Mouse (Mus musculus) CH12.LX (cell line): ENCODE results near the gene Fgf11. TPM values are rescaled to one million over a fixed set of nuclear protein-coding genes. Genes with fewer than 3 reads are reported as not detected.
A peak's percentile ranks its signal among the peaks of the same experiment; 100 is the strongest.

Experiments
- DNase-seq: peaks from one replicate; pipeline ENCODE4 v3.0.0-alpha.2; 2013; ENCODE audit errors: extremely low read depth
- H3K27ac ChIP-seq: 2 replicates; pipeline ENCODE4 v1.5.1; 2012; ENCODE audit warnings: low read depth, mild to moderate bottlenecking, control low read depth, moderate library complexity; ENCODE audit not compliant: insufficient read depth
- H3K27me3 ChIP-seq: replicated peaks from 2 replicates; pipeline ENCODE3; 2012; ENCODE audit warnings: inconsistent platforms
- H3K36me3 ChIP-seq, 2 experiments: replicated peaks in 1 of 2; 2 replicates each; pipeline versions ENCODE3 to v1.6.1; 2012; ENCODE audit warnings: inconsistent platforms in 1 of 2, low read length in 1 of 2, mild to moderate bottlenecking in 1 of 2, mixed read lengths in 1 of 2, moderate library complexity in 1 of 2; ENCODE audit not compliant: control insufficient read depth in 1 of 2, insufficient read depth in 1 of 2
- H3K4me1 ChIP-seq, 2 experiments: 2 replicates each; pipeline ENCODE4 v1.6.1; 2012; ENCODE audit warnings: inconsistent platforms in 1 of 2, moderate library complexity in 1 of 2; ENCODE audit not compliant: insufficient read depth in 2 of 2, control insufficient read depth in 1 of 2
- H3K4me2 ChIP-seq: 2 replicates; pipeline ENCODE4 v1.6.1; 2012; ENCODE audit warnings: low read depth, mild to moderate bottlenecking, control low read depth; ENCODE audit not compliant: poor library complexity, insufficient read depth, severe bottlenecking
- H3K4me3 ChIP-seq, 3 experiments: fragments of 150-350 bp in 1 of 3; sonication (generic) in 1 of 3; replicated peaks in 1 of 3; 2 replicates each; pipeline versions ENCODE3 to v1.5.1; 2011 to 2012; ENCODE audit warnings: low read depth in 2 of 3, low read length in 2 of 3, mild to moderate bottlenecking in 2 of 3, moderate library complexity in 2 of 3, control low read depth in 1 of 3, improper control_type of control experiment in 1 of 3, inconsistent platforms in 1 of 3, mixed read lengths in 1 of 3; ENCODE audit not compliant: poor library complexity in 1 of 3
- H3K79me2 ChIP-seq: replicated peaks from 2 replicates; pipeline ENCODE4 v1.6.1; 2012; ENCODE audit warnings: mild to moderate bottlenecking, moderate library complexity; ENCODE audit not compliant: control insufficient read depth, poor library complexity, insufficient read depth, severe bottlenecking; ENCODE audit errors: extremely low read depth
- H3K9ac ChIP-seq: 2 replicates; pipeline ENCODE4 v1.6.1; 2012; ENCODE audit warnings: low read depth, mild to moderate bottlenecking, control low read depth, moderate library complexity; ENCODE audit not compliant: insufficient read depth
- H3K9me3 ChIP-seq: replicated peaks from 2 replicates; pipeline ENCODE3; 2012; ENCODE audit warnings: low read length, inconsistent platforms, mixed read lengths
- BHLHE40 ChIP-seq: IDR thresholded peaks from 2 replicates; pipeline ENCODE4 v1.6.1; 2011; ENCODE audit warnings: mild to moderate bottlenecking, low read depth, low read length, improper control_type of control experiment
- CHD1 ChIP-seq: IDR thresholded peaks from 2 replicates; pipeline ENCODE4 v1.6.1; 2012; ENCODE audit warnings: low read depth, low read length, improper control_type of control experiment, inconsistent platforms
- CTCF ChIP-seq, 2 experiments: IDR thresholded peaks in 1 of 2; conservative IDR thresholded peaks in 1 of 2; 2 replicates each; pipeline ENCODE4 v1.5.1; 2011 to 2012; ENCODE audit warnings: low read depth in 2 of 2, low read length in 2 of 2, improper control_type of control experiment in 1 of 2, inconsistent platforms in 1 of 2, mild to moderate bottlenecking in 1 of 2, moderate library complexity in 1 of 2
- E2F4 ChIP-seq: IDR thresholded peaks from 2 replicates; pipeline ENCODE4 v1.6.1; 2011; ENCODE audit warnings: low read depth, low read length, improper control_type of control experiment; ENCODE audit not compliant: insufficient replicate concordance
- ELF1 ChIP-seq: IDR thresholded peaks from 2 replicates; pipeline ENCODE4 v1.6.1; 2014; ENCODE audit warnings: low read depth, mild to moderate bottlenecking, inconsistent platforms, low read length, improper control_type of control experiment
- EP300 ChIP-seq: IDR thresholded peaks from 2 replicates; pipeline ENCODE4 v1.6.1; 2011; ENCODE audit warnings: low read length, improper control_type of control experiment
- ETS1 ChIP-seq: conservative IDR thresholded peaks from 2 replicates; pipeline ENCODE4 v1.6.1; 2012; ENCODE audit warnings: low read depth, mild to moderate bottlenecking, inconsistent platforms, low read length, improper control_type of control experiment, moderate library complexity
- HCFC1 ChIP-seq: IDR thresholded peaks from 2 replicates; pipeline ENCODE4 v1.6.1; 2012; ENCODE audit warnings: low read depth, mild to moderate bottlenecking, inconsistent platforms, low read length, improper control_type of control experiment
- IRF4 ChIP-seq: IDR thresholded peaks from 2 replicates; pipeline ENCODE4 v1.6.1; 2014; ENCODE audit warnings: low read depth, mild to moderate bottlenecking, inconsistent platforms, low read length, improper control_type of control experiment
- JUN ChIP-seq: IDR thresholded peaks from 2 replicates; pipeline ENCODE4 v1.6.1; 2011; ENCODE audit warnings: low read depth, mild to moderate bottlenecking, low read length, improper control_type of control experiment, moderate library complexity; ENCODE audit not compliant: insufficient read depth
- MAX ChIP-seq: IDR thresholded peaks from 2 replicates; pipeline ENCODE4 v1.6.1; 2011; ENCODE audit warnings: low read length, improper control_type of control experiment
- MAZ ChIP-seq: IDR thresholded peaks from 2 replicates; pipeline ENCODE4 v1.6.1; 2012; ENCODE audit warnings: low read depth, mild to moderate bottlenecking, inconsistent platforms, low read length, improper control_type of control experiment, moderate library complexity
- MXI1 ChIP-seq: IDR thresholded peaks from 2 replicates; pipeline ENCODE4 v1.6.1; 2011; ENCODE audit warnings: mild to moderate bottlenecking, low read depth, low read length, improper control_type of control experiment
- MYC ChIP-seq: IDR thresholded peaks from 2 replicates; pipeline ENCODE4 v1.6.1; 2011; ENCODE audit warnings: low read depth, mild to moderate bottlenecking, improper control_type of control experiment, low read length
- NELFE ChIP-seq: IDR thresholded peaks from 2 replicates; pipeline ENCODE4 v1.6.1; 2011; ENCODE audit warnings: low read depth, low read length, improper control_type of control experiment
- POLR2A ChIP-seq: IDR thresholded peaks from 2 replicates; pipeline ENCODE4 v1.6.1; 2011; ENCODE audit warnings: low read depth, mild to moderate bottlenecking, improper control_type of control experiment, low read length
- RAD21 ChIP-seq: IDR thresholded peaks from 2 replicates; pipeline ENCODE4 v1.6.1; 2011; ENCODE audit warnings: low read depth, mild to moderate bottlenecking, low read length, improper control_type of control experiment, moderate library complexity
- SIN3A ChIP-seq: IDR thresholded peaks from 2 replicates; pipeline ENCODE4 v1.6.1; 2012; ENCODE audit warnings: low read length, improper control_type of control experiment, inconsistent platforms
- SMC3 ChIP-seq: IDR thresholded peaks from 2 replicates; pipeline ENCODE4 v1.6.1; 2011; ENCODE audit warnings: low read depth, low read length, improper control_type of control experiment
- UBTF ChIP-seq: IDR thresholded peaks from 2 replicates; pipeline ENCODE4 v1.6.1; 2012; ENCODE audit warnings: low read depth, mild to moderate bottlenecking, inconsistent platforms, low read length, improper control_type of control experiment, moderate library complexity
- USF1 ChIP-seq: IDR thresholded peaks from 2 replicates; pipeline ENCODE4 v1.6.1; 2014; ENCODE audit warnings: low read depth, mild to moderate bottlenecking, inconsistent platforms, low read length, improper control_type of control experiment
- ZNF384 ChIP-seq: IDR thresholded peaks from 2 replicates; pipeline ENCODE4 v1.6.1; 2012; ENCODE audit warnings: low read depth, low read length, improper control_type of control experiment, inconsistent platforms
- dilution Hi-C: fragments of 300-500 bp; cut with MboI; formaldehyde crosslinking; loops from 2 replicates; pipeline ENCODE4 v1.14.3; 2020; ENCODE audit warnings: low sequenced_read_pairs; ENCODE audit not compliant: extremely low pct_unique_long_range_greater_than_20kb, extremely low pct_ligation_motif_present
- in situ Hi-C: fragments of 300-500 bp; cut with MboI; formaldehyde crosslinking; loops from 3 replicates; pipeline ENCODE4 v1.14.3; 2019; ENCODE audit warnings: low sequenced_read_pairs, low pct_ligation_motif_present, low pct_unique_long_range_greater_than_20kb, mixed read lengths
- polyA plus RNA-seq: library from polyadenylated mRNA; unstranded; fragments of >175 nt; gene quantifications from 2 replicates; pipeline ENCODE4 v1.2.1, GENCODE M21; 2012; ENCODE audit warnings: low read depth; ENCODE audit not compliant: insufficient read length
- total RNA-seq, 2 experiments: library from RNA; depleted of rRNA; stranded (reverse); fragments of 300-350 nt in 1 of 2; fragments of >200 nt in 1 of 2; gene quantifications; 2 replicates each; pipeline ENCODE4 v1.2.3; 2012 to 2014

The Fgf11 gene
- total and polyA plus RNA-seq, 3 experiments: 0.93 to 3.9 (median 1.8) TPM

DNA sequence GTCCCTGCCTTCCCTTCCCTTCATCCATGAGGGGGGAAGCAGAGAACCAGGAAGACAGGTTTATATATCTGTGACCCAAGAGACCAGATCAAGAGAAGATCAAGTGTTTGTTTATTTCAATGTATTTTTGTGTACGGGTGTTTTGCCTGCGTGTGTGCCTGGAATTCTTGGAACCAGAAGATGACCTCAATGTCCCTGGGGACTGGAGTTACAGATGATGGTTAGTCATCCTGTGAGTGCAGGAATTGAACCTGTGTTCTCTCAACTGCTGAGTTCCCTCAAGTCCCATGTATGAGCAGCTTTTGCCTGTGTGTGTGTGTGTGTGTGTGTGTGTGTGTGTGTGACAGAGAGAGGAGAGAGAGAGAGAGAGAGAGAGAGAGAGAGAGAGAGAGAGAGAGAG, 6.0 kb upstream of the Fgf11 start:
- no peak for DNase-seq
- TF ChIP-seq POLR2A (no peak), USF1 (no peak), SIN3A (no peak), ZNF384 (no peak), UBTF (no peak), EP300 (no peak), BHLHE40 (no peak), CTCF (conservative IDR thresholded peaks at IDR 0.05 in 1 of 2, IDR thresholded peaks at IDR 0.05 in 1 of 2; ENCODE audit: low read depth in 2 of 2, low read length in 2 of 2) (no peak), MYC (no peak), CHD1 (no peak), MAX (no peak), MAZ (no peak), NELFE (no peak), ELF1 (no peak)
- no peak overlapping the region for H3K9ac ChIP-seq
- H3K36me3 ChIP-seq: no peaks in the 10 kb centered on the region
- H3K4me3 ChIP-seq: no peak overlapping the region
- H3K27ac ChIP-seq: no peak overlapping the region
- in situ Hi-C loops: no loop called here
- peaks cover 14% of the 10 kb centered on the region for H3K9me3 ChIP-seq
- no peaks in the 10 kb centered on the region for H3K79me2 ChIP-seq
- H3K4me2 ChIP-seq: no peak overlapping the region
- H3K27me3 ChIP-seq: peaks cover 66% of the 10 kb centered on the region
- dilution Hi-C loops: no loop called here
- peaks cover 3 to 19% of the 10 kb centered on the region in 2 experiments; a peak in 2 of 4 replicates for H3K4me1 ChIP-seq

DNA sequence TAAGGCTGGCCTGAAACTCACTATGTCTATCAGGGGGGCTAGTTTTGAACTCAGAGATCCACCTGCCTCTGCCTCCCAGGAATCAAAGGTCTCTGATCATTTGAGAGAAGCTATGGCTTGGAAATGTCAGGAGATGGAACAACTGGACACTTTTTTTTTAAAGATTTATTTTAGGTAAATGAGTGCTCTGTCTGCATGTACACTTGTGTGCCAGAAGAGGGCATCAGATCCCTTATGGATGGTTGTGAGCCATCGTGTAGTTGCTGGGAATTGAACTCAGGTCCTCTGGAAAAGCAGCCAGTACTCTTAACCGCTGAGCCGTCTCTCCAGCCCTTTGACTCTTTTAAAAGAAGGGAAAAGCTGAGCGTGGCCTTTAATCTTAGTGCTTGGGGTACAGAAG, 4.7 kb upstream of the Fgf11 start:
- H3K27me3 ChIP-seq: peaks cover 65% of the 10 kb centered on the region
- H3K9me3 ChIP-seq: peaks cover 19% of the 10 kb centered on the region
- H3K79me2 ChIP-seq: no peaks in the 10 kb centered on the region
- no peak overlapping the region for H3K27ac ChIP-seq
- no peaks in the 10 kb centered on the region for H3K36me3 ChIP-seq
- H3K4me2 ChIP-seq: no peak overlapping the region
- no peak overlapping the region for H3K9ac ChIP-seq
- TF ChIP-seq HCFC1 (no peak), POLR2A (no peak), IRF4 (no peak), ETS1 (no peak), MAZ (no peak), UBTF (no peak), MXI1 (no peak), SMC3 (peak; percentile 33), JUN (no peak), E2F4 (no peak), CTCF (conservative IDR thresholded peaks at IDR 0.05 in 1 of 2, IDR thresholded peaks at IDR 0.05 in 1 of 2; ENCODE audit: low read depth in 2 of 2, low read length in 2 of 2) (peak in 1 of 2 experiments; percentile 51; a peak in 2 of 4 replicates), RAD21 (peak; percentile 41), ZNF384 (peak; percentile 44; the same call in 1 of the 2 replicates)
- TF ChIP-seq, all 38 proteins: peak for 4
- Histone ChIP-seq H3K4me1 (peaks cover 3 to 24% of the 10 kb centered on the region in 2 experiments; a peak in 2 of 4 replicates), H3K4me3 (no peak overlapping the region)
- DNase-seq: no peak
- in situ Hi-C loops (no loop called here), dilution Hi-C loops (no loop called here)
